ENCODE assay signal across 7 mouse cellular contexts in the genomic region with DNA sequence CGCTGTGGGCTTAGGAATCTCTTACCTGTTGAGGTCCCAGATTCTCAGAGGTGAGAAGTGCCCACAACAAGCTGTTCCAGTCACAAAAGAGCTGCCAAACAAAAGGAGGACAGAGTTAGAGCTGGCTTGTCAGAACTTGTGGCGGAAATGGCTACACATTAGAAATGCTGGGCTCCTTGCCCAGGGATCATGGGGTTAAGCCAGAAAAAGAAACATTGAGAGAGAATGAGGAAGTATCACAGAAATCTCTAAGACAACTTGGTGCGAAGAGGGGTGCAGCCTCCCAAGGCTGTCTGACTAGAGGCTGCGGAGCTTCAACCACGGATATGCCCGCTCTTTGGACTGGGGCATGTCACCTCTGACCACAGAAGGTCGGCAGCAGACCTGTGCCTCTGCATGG. TPM values are rescaled to one million over a fixed set of nuclear protein-coding genes. Genes with fewer than 3 reads are reported as not detected.
A peak's percentile ranks its signal among the peaks of the same experiment; 100 is the strongest.
DNase-seq lines count a peak whose midpoint lies in the region; ATAC-seq lines count a peak whose summit lies in the region.

No protein-coding gene starts in this region.

- H3K27me3 ChIP-seq in lung, embryonic 16.5 days (ENCODE audit: control insufficient read depth, insufficient read depth, low read depth, low read length) = no peaks in the 10 kb centered on the region
- H3K27me3 ChIP-seq in neural tube, embryonic 15.5 days (replicated peaks) = no peaks in the 10 kb centered on the region; the same call in 1 of the 2 replicates
- H3K27me3 ChIP-seq in midbrain, embryonic 10.5 days (ENCODE audit: low read depth, poor library complexity, severe bottlenecking) = peaks cover 96% of the 10 kb centered on the region

- peak; percentile 15 to 32 for DNase-seq in spleen, postnatal 36 days (ENCODE audit: low spot score in 2 of 2)
- no peak for DNase-seq in spleen, postnatal 4 days (ENCODE audit: low spot score in 2 of 2)
- DNase-seq in gonadal fat pad, adult 2 months (ENCODE audit: low read depth) = peak; percentile 93
- no peak for DNase-seq in right cerebral cortex, postnatal 14 days
- DNase-seq in midbrain, embryonic 10.5 days (ENCODE audit: low spot score) = no peak

- peak overlapping the region; percentile 63; the same call in 1 of the 2 replicates for H3K27ac ChIP-seq in lung, embryonic 16.5 days (ENCODE audit: low read length)
- no peak overlapping the region for H3K27ac ChIP-seq in neural tube, embryonic 15.5 days (replicated peaks)
- no peak overlapping the region for H3K27ac ChIP-seq in midbrain, embryonic 10.5 days (replicated peaks)

- H3K36me3 ChIP-seq in lung, embryonic 16.5 days (ENCODE audit: control insufficient read depth, insufficient read depth, low read length) = no peaks in the 10 kb centered on the region
- peaks cover 18% of the 10 kb centered on the region for H3K36me3 ChIP-seq in neural tube, embryonic 15.5 days
- no peaks in the 10 kb centered on the region for H3K36me3 ChIP-seq in midbrain, embryonic 10.5 days

- no peak overlapping the region for H3K9ac ChIP-seq in lung, embryonic 16.5 days (ENCODE audit: low read length)
- no peak overlapping the region for H3K9ac ChIP-seq in neural tube, embryonic 15.5 days (replicated peaks)

- ATAC-seq in lung, embryonic 16.5 days (ENCODE audit: low read depth) = peak; percentile 79
- no peak for ATAC-seq in neural tube, embryonic 15.5 days (ENCODE audit: low FRiP score)

- 41% methylated on average over 7 of the region's 7 CpGs for WGBS in lung, embryonic 16.5 days
- WGBS in neural tube, embryonic 15.5 days = 89% methylated on average over 7 of the region's 7 CpGs
- 93% methylated on average over 7 of the region's 7 CpGs for WGBS in midbrain, embryonic 10.5 days

- H3K9me3 ChIP-seq in lung, embryonic 16.5 days (ENCODE audit: control insufficient read depth, low read length) = no peaks in the 10 kb centered on the region
- H3K9me3 ChIP-seq in neural tube, embryonic 15.5 days (replicated peaks) = no peaks in the 10 kb centered on the region
- no peaks in the 10 kb centered on the region for H3K9me3 ChIP-seq in midbrain, embryonic 10.5 days (replicated peaks)

- peak overlapping the region; percentile 26; the same call in 1 of the 2 replicates for H3K4me2 ChIP-seq in lung, embryonic 16.5 days (ENCODE audit: low read depth, low read length)
- H3K4me2 ChIP-seq in neural tube, embryonic 15.5 days = no peak overlapping the region

- no peak overlapping the region for H3K4me3 ChIP-seq in lung, embryonic 16.5 days (ENCODE audit: low read length)
- no peak overlapping the region for H3K4me3 ChIP-seq in neural tube, embryonic 15.5 days (replicated peaks)
- H3K4me3 ChIP-seq in midbrain, embryonic 10.5 days = no peak overlapping the region

- H3K4me1 ChIP-seq in lung, embryonic 16.5 days (replicated peaks; ENCODE audit: control insufficient read depth, insufficient read depth, low read length) = peaks cover 11% of the 10 kb centered on the region
- H3K4me1 ChIP-seq in neural tube, embryonic 15.5 days = peaks cover 8% of the 10 kb centered on the region
- peaks cover 34% of the 10 kb centered on the region for H3K4me1 ChIP-seq in midbrain, embryonic 10.5 days

RNA-seq across cellular contexts. Expression of a gene that starts 31.3 kb away (rescaled TPM):
- 9.4 and 10.0 TPM in 2 replicates for polyA plus RNA-seq in gonadal fat pad, adult 2 months (2012; rRNA removed)
- 55.0 and 60.5 TPM in 2 replicates for polyA plus RNA-seq in lung, embryonic 16.5 days (2015; fragmentation: Nextera tagmentation; extraction: Ambion mirVana)
- 76.7 and 80.3 TPM in 2 replicates for polyA plus RNA-seq in neural tube, embryonic 15.5 days (2015; fragmentation: Nextera tagmentation; extraction: Ambion mirVana)
- 47.2 and 47.9 TPM in 2 replicates for polyA plus RNA-seq in midbrain, embryonic 10.5 days (2016; fragmentation: Nextera tagmentation; extraction: Ambion mirVana)

RNA-seq across cellular contexts. Expression of a gene that starts 31.4 kb away (rescaled TPM):
- 11.4 and 12.5 TPM in 2 replicates for polyA plus RNA-seq in gonadal fat pad, adult 2 months (2012; rRNA removed)
- polyA plus RNA-seq in lung, embryonic 16.5 days (2015; fragmentation: Nextera tagmentation; extraction: Ambion mirVana) = 17.4 and 18.7 TPM in 2 replicates
- 11.0 and 11.6 TPM in 2 replicates for polyA plus RNA-seq in neural tube, embryonic 15.5 days (2015; fragmentation: Nextera tagmentation; extraction: Ambion mirVana)
- polyA plus RNA-seq in midbrain, embryonic 10.5 days (2016; fragmentation: Nextera tagmentation; extraction: Ambion mirVana) = 22.3 and 23.0 TPM in 2 replicates

Comparison
In these comparisons a context has a peak if more than half of its experiments do, and no peak if none do; other contexts are left out.
1. DNase-seq: peak in spleen, postnatal 36 days (2 of 2) and gonadal fat pad, adult 2 months (single experiment); none in spleen, postnatal 4 days (0 of 2), right cerebral cortex, postnatal 14 days (single experiment) and midbrain, embryonic 10.5 days (single experiment).